Mouse (Mus musculus) embryo, embryonic 10 days (tissue): ENCODE measurements around the gene Fat3.

ENCODE experiments used
- DNase-seq: peaks from one replicate; pipeline ENCODE4 v3.0.0-alpha.2; 2015; ENCODE audit warnings: low spot score

The Fat3 gene

GRCm38 (mm10) chr9:16147735-16148134 lies 353.4 kb downstream of the Fat3 start:
- DNase-seq, result peak; percentile 77

- DNase-seq, result no peak
Observed at GRCm38 (mm10) chr9:16144684-16145083, 356.4 kb downstream of the Fat3 start.

DNA sequence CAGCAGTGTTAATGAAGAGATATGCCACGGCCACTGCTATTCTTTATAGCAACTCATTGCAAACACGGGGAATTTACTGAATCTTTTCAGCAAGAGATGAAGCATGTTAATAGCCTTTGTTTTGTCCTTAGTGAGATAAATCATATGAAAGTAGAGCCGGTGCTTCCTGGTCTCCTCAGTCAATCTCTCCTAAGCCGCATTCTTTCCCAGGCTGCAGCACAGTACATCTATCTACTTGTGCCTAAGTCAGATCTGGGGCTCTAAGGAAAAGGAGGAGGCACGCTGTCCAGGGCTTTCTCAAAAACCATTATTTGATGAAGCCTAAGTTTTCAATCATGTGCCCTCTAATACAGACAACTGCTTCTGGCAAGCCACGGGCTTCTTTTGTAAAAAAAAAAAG lies 361.8 kb downstream of the Fat3 start:
- DNase-seq, result peak; percentile 35

DNA sequence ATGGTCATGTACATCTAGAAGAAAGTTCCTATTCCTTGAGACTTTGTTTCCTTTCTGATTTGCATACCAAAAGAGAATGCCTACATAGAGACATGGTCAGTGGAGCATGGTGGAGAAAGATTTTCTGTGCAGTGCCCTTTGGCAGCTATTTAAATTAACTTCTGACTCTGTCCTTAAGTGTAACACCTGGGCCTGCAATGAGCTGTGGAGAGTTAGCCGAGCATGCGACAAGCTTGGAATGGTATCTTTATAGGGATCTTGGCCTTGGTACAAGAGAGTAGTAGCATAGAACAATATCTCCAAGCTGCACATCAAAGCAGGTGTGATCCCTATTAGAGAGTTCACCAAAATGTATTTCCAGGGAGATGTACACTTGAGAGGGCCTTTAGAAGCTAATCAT lies 368.0 kb downstream of the Fat3 start:
- DNase-seq, result no peak

DNA sequence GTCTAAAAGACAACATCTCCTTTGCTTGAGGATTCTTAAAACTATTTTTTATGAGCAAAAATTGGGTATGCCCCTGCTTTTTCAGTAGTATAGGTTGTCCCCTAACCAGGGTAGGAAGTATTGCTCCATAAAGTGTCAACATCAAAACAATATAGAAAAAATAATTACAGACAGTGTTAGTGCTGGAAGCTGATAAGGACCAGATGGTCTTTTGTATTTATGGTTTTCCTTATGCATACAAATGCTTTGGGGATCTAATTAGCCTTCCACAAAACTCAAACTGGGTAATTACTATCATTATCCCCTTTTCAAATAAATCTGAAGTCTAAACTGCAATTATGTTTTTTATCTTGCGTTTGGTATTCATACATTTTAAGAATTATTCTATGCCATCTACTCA lies 368.5 kb downstream of the Fat3 start:
- no peak for DNase-seq

DNA sequence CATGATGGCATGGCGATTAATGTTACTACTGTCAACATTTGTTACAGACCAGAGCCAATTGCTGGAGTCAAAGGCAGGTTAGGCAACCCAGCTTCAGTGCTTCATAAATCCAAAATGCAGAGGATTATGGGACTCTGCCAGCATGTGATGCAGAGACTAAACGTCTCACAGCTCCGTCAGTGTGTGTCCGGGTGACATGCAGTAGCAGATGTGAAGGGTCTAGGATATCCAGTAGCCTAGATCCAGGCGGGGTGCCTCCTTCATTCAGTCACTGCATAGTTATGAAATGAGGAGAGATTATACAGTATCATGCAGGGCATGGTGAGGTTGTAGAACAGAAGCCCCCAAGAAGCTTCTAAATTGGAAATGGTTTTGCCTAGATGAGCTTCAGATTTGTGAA lies 379.3 kb downstream of the Fat3 start:
- DNase-seq, result no peak

DNA sequence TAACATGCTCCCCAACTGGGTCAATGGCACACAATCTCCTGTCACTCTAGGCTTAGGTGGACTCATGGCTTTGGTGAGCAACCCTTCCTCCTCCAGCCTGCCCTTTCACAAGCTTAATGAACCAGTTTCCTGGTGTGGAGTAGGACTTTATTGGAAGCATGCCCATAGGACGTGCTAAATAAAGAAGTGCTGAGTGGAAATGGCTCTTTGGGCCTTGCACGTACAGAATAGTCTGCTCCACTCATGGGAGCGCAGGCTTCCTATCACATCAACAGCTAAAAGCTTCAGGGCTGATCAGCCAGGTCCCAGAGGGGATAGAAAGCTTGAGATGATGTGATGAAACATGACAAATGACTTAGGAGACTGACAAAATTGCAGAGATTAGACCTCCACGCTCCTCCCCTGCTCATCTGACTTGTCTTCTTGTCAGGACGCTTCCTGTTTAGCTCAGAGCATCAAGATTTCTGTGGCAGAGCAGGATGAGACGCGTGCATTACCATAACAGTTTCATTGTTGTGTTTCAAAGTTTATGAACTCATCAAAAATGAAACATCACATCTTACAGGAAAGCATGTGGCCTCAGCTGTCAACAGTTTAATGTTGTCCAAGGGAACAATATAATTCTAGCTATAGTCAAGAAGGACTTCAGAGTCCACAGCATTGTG lies 386.1 kb downstream of the Fat3 start:
- DNase-seq, result no peak

DNA sequence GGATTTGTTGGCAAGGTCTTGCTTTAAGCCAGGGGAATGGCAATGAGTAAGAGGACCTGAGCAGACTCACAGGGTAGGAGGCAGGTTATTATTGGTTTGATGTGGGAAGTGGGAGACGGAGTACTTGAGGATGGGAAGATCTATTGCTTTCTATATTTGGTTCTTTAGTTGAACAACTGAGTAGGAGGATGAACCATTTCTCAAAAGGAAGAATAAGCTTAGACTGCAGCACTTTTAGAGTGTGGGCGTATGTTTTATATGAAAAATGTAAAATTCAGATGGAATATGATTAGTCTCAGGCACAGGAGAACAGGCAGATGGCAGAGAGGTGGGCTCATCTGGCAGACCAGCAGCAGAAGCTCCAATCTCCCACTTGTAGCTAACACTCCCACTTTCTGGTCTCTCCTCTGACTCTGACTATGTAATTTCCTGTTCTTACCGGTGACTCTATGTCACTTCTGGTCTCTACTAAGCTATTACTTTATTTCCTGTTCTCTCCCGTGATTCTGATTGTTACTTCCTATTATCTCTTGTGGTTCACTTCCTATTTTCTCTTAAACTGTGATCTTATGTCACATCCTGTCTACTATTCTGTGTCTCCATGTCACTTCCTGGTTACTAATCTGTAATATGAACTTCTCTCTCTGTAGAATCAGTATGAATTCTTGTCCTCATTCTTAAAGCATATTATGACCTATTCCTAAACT lies 387.0 kb downstream of the Fat3 start:
- no peak for DNase-seq

GRCm38 (mm10) chr9:16107900-16108299 lies 393.2 kb downstream of the Fat3 start:
- DNase-seq, result peak; percentile 10

DNA sequence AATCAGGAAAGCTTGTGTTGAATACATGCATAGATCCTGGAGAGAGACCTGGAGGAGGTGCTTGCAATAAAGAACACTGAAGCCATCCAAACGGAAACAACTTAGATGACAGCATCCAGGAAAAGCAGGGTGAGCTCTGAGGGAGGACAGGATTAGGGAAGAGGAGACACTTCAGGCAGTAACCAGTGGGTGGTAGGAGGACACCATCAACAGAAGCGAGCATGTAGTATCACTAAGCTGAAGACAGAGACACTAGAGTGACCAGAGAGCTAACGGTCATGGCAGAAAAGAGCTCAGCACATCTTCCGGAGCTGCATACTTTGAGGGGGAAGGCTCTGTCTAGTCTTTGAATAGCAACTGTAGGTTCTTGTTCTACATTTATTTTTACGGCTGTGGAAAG lies 393.7 kb downstream of the Fat3 start:
- DNase-seq, result no peak

GRCm38 (mm10) chr9:16098553-16098952 lies 402.5 kb downstream of the Fat3 start:
- DNase-seq, result no peak

DNA sequence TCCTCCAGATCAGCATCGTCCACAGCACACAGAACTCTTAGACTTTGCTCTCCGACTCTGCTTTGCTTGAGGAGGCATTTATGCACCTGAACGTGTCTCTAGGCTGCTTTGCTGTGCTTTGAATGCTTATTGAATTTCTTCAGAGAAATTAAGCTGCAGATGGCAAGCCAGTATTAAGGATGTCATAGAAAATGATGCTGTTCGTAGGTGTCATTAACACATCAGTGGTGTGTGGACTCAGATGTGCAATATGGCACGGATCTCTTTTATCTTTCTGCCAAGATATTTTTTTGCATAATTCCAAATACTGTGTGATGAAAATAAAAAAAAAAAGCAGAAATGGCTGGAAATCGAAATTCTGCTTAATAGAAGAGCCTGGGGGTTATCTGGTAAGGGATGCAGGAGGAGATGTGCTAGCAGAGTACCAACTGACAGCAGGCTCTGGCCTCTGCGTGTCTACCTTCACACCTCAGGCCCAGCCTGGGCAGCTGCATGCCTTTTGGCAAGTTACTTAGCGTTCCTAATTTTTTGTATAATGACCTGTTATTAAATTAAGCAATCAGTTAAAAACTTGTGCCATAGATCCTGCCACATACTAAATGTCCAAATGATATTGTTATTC lies 407.9 kb downstream of the Fat3 start:
- no peak for DNase-seq

DNA sequence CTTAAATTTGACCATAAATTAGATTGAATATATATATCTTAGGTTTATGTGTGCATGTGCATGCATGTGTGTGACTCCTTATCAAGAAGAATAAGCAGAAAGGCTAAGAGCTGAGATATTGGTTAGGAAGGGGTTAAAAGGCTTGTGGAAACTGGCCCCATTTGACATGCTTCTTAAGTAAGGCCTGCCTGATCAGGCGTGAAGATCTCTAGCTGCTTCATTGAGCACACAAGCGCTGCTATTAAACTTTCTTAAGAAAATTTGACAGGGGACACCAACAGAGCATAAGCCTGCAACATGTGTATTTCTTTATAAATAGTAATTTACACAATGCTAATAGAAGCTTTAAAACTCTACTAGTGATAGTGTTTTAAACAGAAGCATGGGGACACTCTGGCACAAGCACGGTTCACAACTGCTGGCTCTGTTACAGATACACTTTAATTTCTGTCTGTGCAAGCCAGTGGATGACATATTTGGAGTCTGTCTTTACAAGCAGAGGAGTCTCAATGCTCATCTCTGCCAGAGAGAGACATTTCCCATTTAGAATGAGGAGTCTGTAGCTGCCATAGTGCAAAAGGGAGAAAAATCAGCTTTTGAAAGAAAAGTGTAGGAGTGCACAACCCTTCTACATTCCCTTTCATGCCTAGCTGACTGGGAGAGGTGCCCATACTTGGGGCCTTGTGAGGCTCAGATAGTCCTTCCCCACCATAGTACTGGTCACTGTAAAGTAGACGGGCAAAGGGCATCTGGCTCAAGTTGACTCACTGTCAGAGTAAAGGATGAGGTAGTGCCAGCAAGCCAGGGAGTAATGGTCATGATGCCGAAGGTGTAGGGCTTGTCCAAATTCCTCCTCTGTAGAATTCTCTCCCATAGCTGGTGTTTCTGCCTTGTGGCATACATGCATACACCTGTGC lies 408.8 kb downstream of the Fat3 start:
- DNase-seq, result peak; percentile 61

DNA sequence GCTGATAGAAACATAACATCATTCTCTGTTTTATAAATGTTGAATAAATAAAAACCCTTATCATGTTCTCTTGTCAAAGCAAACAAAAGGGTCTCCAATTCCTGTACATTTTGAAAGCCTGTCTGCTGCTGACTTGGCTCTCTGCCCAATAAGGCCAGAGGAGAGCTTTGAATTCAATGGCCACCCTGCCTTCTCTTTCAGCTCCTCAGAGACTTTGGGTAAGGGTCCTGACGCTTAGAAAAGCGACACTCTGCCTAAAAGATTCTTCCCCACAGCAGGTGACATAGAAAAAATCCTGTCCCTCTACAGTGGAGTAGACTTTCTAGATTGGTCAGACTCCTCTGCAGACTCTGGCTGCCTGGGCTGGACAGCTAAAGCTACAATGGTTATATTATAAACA lies 421.8 kb downstream of the Fat3 start:
- no peak for DNase-seq

- DNase-seq, result no peak
Observed at GRCm38 (mm10) chr9:16074664-16075063, 426.4 kb downstream of the Fat3 start.

DNA sequence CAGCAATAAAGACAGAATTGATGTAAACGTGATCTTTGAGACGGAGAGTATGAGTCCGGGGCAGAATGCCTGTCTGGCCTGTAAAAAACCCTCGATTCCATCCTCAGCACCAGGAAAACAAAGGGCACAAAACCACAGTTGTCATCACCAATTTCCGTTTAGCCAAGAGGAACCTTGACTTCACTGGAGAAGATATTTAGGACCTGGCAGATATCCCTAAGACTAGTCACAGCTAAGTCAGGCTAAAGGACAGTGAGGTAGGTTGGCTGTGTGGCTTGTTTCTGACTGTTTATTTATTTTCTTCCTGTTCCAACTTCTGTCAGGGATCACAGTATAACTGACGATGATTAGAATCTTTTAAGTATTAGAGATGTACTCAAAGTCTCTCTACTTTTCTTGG lies 427.0 kb downstream of the Fat3 start:
- DNase-seq, result no peak

DNA sequence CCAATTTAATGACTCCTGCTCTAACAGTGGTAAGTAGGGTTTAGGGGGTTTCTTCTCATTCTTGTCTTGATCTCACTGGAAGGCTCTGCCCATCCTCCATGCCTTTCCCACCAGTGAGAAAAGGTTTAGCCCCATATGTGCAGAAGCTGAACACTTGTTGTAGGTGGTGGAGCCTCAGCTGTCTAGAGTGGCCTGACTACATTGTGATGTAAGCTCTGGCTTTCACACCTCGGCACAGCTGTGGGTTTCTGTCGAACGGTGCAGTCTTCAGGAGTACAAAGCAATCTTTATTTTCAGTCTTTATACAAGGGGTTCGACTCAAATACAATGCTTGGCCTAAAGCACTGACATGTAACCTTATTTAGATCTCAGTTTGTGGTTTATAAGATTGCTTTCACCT lies 437.6 kb downstream of the Fat3 start:
- no peak for DNase-seq

- DNase-seq, result no peak
Observed at GRCm38 (mm10) chr9:16062472-16062871, 438.6 kb downstream of the Fat3 start.

GRCm38 (mm10) chr9:16046686-16047085 lies 454.4 kb downstream of the Fat3 start:
- no peak for DNase-seq

- DNase-seq, result no peak
Observed at GRCm38 (mm10) chr9:16037375-16037774, 463.7 kb downstream of the Fat3 start.

- no peak for DNase-seq
Observed at GRCm38 (mm10) chr9:16036346-16036745, 464.7 kb downstream of the Fat3 start.

- no peak for DNase-seq
Observed at GRCm38 (mm10) chr9:16029715-16030285, 471.3 kb downstream of the Fat3 start.
